Mouse (Mus musculus): ENCODE measurements at regions not wholly inside any gene's neighbourhood (a gene's known extent, or its start where the extent isn't known, plus 50 kb on each side); places are given as distances from the start of the nearest gene placed in this dataset. TPM values are rescaled to one million over a fixed set of nuclear protein-coding genes. Genes with fewer than 3 reads are reported as not detected.

- peak; percentile 98 for TF ChIP-seq CTCF (IDR thresholded peaks at IDR 0.05)
- ATAC-seq (ENCODE audit: low FRiP score) = peak; percentile 74
- H3K4me2 ChIP-seq (ENCODE audit: low read depth, low read length, poor library complexity, severe bottlenecking) = peak overlapping the region; percentile 39
- H3K27me3 ChIP-seq (ENCODE audit: insufficient read depth, low read length) = no peaks in the 10 kb centered on the region
- peak overlapping the region; percentile 67 for H3K27ac ChIP-seq (ENCODE audit: low read depth, low read length)
- under 1% methylated on average over 22 of the region's 22 CpGs for WGBS
- H3K36me3 ChIP-seq (ENCODE audit: insufficient read depth, low read length) = no peaks in the 10 kb centered on the region
- H3K9ac ChIP-seq (replicated peaks; ENCODE audit: low read length, poor library complexity, severe bottlenecking) = no peak overlapping the region
- H3K4me3 ChIP-seq (ENCODE audit: low read depth, low read length) = no peak overlapping the region
- peak; percentile 91 for DNase-seq (ENCODE audit: low spot score)
- H3K9me3 ChIP-seq (ENCODE audit: low read length) = no peaks in the 10 kb centered on the region
- peaks cover 10% of the 10 kb centered on the region for H3K4me1 ChIP-seq (ENCODE audit: insufficient read depth, low read length)
Measured at GRCm38 (mm10) chr4:152625032-152626003, 147.6 kb upstream of the Kcnab2 start.

GRCm38 (mm10) chr4:152622022-152622777, 144.5 kb upstream of the Kcnab2 start:
- ATAC-seq (ENCODE audit: low FRiP score) (no peak), DNase-seq (ENCODE audit: low spot score) (peak; percentile 81)
- peak overlapping the region; percentile 15; the same call in 1 of the 2 replicates for H3K4me2 ChIP-seq (ENCODE audit: low read depth, low read length, poor library complexity, severe bottlenecking)
- H3K9me3 ChIP-seq (ENCODE audit: low read length) = no peaks in the 10 kb centered on the region
- H3K9ac ChIP-seq (replicated peaks; ENCODE audit: low read length, poor library complexity, severe bottlenecking) = peak overlapping the region; percentile 30; the same call in 1 of the 2 replicates
- no peak overlapping the region for H3K4me3 ChIP-seq (ENCODE audit: low read depth, low read length)
- H3K36me3 ChIP-seq (ENCODE audit: insufficient read depth, low read length) = no peaks in the 10 kb centered on the region
- peaks cover 10% of the 10 kb centered on the region for H3K4me1 ChIP-seq (ENCODE audit: insufficient read depth, low read length)
- WGBS = 60% methylated on average over 9 of the region's 9 CpGs
- no peaks in the 10 kb centered on the region for H3K27me3 ChIP-seq (ENCODE audit: insufficient read depth, low read length)
- peak overlapping the region; percentile 55; the same call in 1 of the 2 replicates for H3K27ac ChIP-seq (ENCODE audit: low read depth, low read length)
- TF ChIP-seq CTCF (IDR thresholded peaks at IDR 0.05) = peak; percentile 76

- Histone ChIP-seq H3K27ac (ENCODE audit: low read depth, low read length) (no peak overlapping the region), H3K36me3 (ENCODE audit: insufficient read depth, low read length) (no peaks in the 10 kb centered on the region), H3K4me1 (ENCODE audit: insufficient read depth, low read length) (peaks cover under 1% of the 10 kb centered on the region), H3K9ac (replicated peaks; ENCODE audit: low read length, poor library complexity, severe bottlenecking) (no peak overlapping the region), H3K9me3 (ENCODE audit: low read length) (no peaks in the 10 kb centered on the region), H3K4me3 (ENCODE audit: low read depth, low read length) (no peak overlapping the region), H3K27me3 (ENCODE audit: insufficient read depth, low read length) (no peaks in the 10 kb centered on the region), H3K4me2 (ENCODE audit: low read depth, low read length, poor library complexity, severe bottlenecking) (no peak overlapping the region)
- DNase-seq (ENCODE audit: low spot score) (no peak), ATAC-seq (ENCODE audit: low FRiP score) (no peak)
- 68% methylated on average over 3 of the region's 3 CpGs for WGBS
- TF ChIP-seq CTCF (IDR thresholded peaks at IDR 0.05) = no peak
Measured at GRCm38 (mm10) chr4:152617636-152618035, 140.0 kb upstream of the Kcnab2 start.

GRCm38 (mm10) chr4:152615155-152615554, 137.5 kb upstream of the Kcnab2 start:
- Histone ChIP-seq H3K9me3 (ENCODE audit: low read length) (no peaks in the 10 kb centered on the region), H3K27ac (ENCODE audit: low read depth, low read length) (no peak overlapping the region), H3K4me2 (ENCODE audit: low read depth, low read length, poor library complexity, severe bottlenecking) (no peak overlapping the region), H3K9ac (replicated peaks; ENCODE audit: low read length, poor library complexity, severe bottlenecking) (no peak overlapping the region), H3K27me3 (ENCODE audit: insufficient read depth, low read length) (no peaks in the 10 kb centered on the region), H3K4me3 (ENCODE audit: low read depth, low read length) (no peak overlapping the region), H3K36me3 (ENCODE audit: insufficient read depth, low read length) (no peaks in the 10 kb centered on the region), H3K4me1 (ENCODE audit: insufficient read depth, low read length) (no peaks in the 10 kb centered on the region)
- 95% methylated on average over 2 of the region's 2 CpGs for WGBS
- TF ChIP-seq CTCF (IDR thresholded peaks at IDR 0.05) = no peak
- DNase-seq (ENCODE audit: low spot score) (no peak), ATAC-seq (ENCODE audit: low FRiP score) (no peak)

GRCm38 (mm10) chr4:152614356-152615100, 136.9 kb upstream of the Kcnab2 start:
- ATAC-seq (ENCODE audit: low FRiP score) (no peak), DNase-seq (ENCODE audit: low spot score) (no peak)
- Histone ChIP-seq H3K9me3 (ENCODE audit: low read length) (no peaks in the 10 kb centered on the region), H3K27ac (ENCODE audit: low read depth, low read length) (no peak overlapping the region), H3K4me1 (ENCODE audit: insufficient read depth, low read length) (no peaks in the 10 kb centered on the region), H3K27me3 (ENCODE audit: insufficient read depth, low read length) (no peaks in the 10 kb centered on the region), H3K4me2 (ENCODE audit: low read depth, low read length, poor library complexity, severe bottlenecking) (no peak overlapping the region), H3K36me3 (ENCODE audit: insufficient read depth, low read length) (no peaks in the 10 kb centered on the region), H3K9ac (replicated peaks; ENCODE audit: low read length, poor library complexity, severe bottlenecking) (no peak overlapping the region), H3K4me3 (ENCODE audit: low read depth, low read length) (no peak overlapping the region)
- WGBS = 89% methylated on average over 13 of the region's 13 CpGs
- TF ChIP-seq CTCF (IDR thresholded peaks at IDR 0.05) = no peak

Small RNA genes lying in the stretch of these regions (microRNA-seq; reads per million reads assigned to microRNA genes)
- not detected for gene Gm25779 (ENCODE audit: borderline number of aligned reads)
